Mouse (Mus musculus) forebrain, embryonic 14.5 days (tissue): ENCODE results near the gene Rbms1. TPM values are rescaled to one million over a fixed set of nuclear protein-coding genes. Genes with fewer than 3 reads are reported as not detected.
A peak's percentile ranks its signal among the peaks of the same experiment; 100 is the strongest.

ENCODE experiments used
- ATAC-seq: fragments of 200-750 bp; cut with Nextera tagmentation; 2 replicates; pipeline ENCODE4 v1.8.0; 2017; ENCODE audit warnings: mild to moderate bottlenecking, moderate library complexity
- DNase-seq: peaks from one replicate; pipeline ENCODE4 v3.0.0-alpha.2; 2015; ENCODE audit warnings: low spot score
- H3K27ac ChIP-seq: fragments of 300-500 bp; sonication (generic); 2 replicates; pipeline ENCODE4 v1.5.1; 2014; ENCODE audit warnings: low read depth, mild to moderate bottlenecking, control low read depth, low read length, moderate library complexity
- H3K27me3 ChIP-seq: fragments of 300-500 bp; sonication (generic); replicated peaks from 2 replicates; pipeline ENCODE4 v1.6.1; 2014; ENCODE audit warnings: low read length, control low read depth, mixed read lengths; ENCODE audit not compliant: control insufficient read depth, insufficient read depth
- H3K36me3 ChIP-seq: fragments of 300-500 bp; sonication (generic); 2 replicates; pipeline ENCODE4 v1.6.1; 2014; ENCODE audit warnings: low read length, control low read depth; ENCODE audit not compliant: control insufficient read depth, insufficient read depth
- H3K4me1 ChIP-seq: fragments of 300-500 bp; sonication (generic); 2 replicates; pipeline ENCODE4 v1.6.1; 2014; ENCODE audit warnings: antibody characterized with exemption, low read length, control low read depth; ENCODE audit not compliant: control insufficient read depth, insufficient read depth
- H3K4me2 ChIP-seq: fragments of 300-500 bp; sonication (generic); 2 replicates; pipeline ENCODE4 v1.6.1; 2014; ENCODE audit warnings: mild to moderate bottlenecking, control low read depth, low read length
- H3K4me3 ChIP-seq: fragments of 300-500 bp; sonication (generic); 2 replicates; pipeline ENCODE4 v1.5.1; 2014; ENCODE audit warnings: low read depth, low read length, control low read depth
- H3K9ac ChIP-seq: fragments of 300-500 bp; sonication (generic); 2 replicates; pipeline ENCODE4 v1.6.1; 2014; ENCODE audit warnings: mild to moderate bottlenecking, low read length, control low read depth, moderate library complexity
- H3K9me3 ChIP-seq: fragments of 300-500 bp; sonication (generic); replicated peaks from 2 replicates; pipeline ENCODE4 v1.6.1; 2016; ENCODE audit warnings: low read length, control low read depth, mixed read lengths; ENCODE audit not compliant: control insufficient read depth
- WGBS: fragments of 180-500 bp; shearing (Covaris S2); extraction: QIAGEN DNeasy Blood & Tissue Kit; methylation state at CpG from one replicate; pipeline ENCODE4 v1.1.7; 2014; 5-methylcytosine and 5-hydroxymethylcytosine counted together
- polyA plus RNA-seq: library from polyadenylated mRNA; unstranded; fragments of >200 nt; fragmentation: Nextera tagmentation; extraction: Ambion mirVana; gene quantifications from 2 replicates; pipeline ENCODE4 v1.2.1, GENCODE M21; 2014

The Rbms1 gene
- polyA plus RNA-seq, 1 experiment from 2014 or later: 20.0 TPM

DNA sequence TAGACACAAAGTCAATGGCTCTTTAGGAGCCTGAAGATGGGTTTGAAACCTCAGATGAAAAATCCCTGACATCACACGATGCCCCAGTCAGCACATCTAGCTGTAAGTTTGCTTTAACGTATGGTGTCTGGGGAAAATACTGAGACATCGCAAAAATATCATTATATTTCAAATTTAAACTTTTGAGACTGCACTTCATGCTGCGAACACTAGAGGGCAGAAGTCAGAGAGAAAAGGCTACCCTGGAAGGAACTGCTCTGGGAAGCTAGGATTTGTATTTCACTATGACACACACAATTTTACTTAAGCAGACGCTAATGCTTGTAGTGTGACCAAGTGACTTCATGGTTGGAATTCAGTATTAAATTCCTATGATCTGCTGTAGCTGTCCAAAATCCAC is 242.1 kb downstream of the Rbms1 start:
- 0 out of 2 replicates have a peak, but pooled peaks cover 9% of the 10 kb centered on the region for H3K27me3 ChIP-seq
- peak; percentile 59 for DNase-seq
- H3K27ac ChIP-seq: no peak overlapping the region
- ATAC-seq: no peak
- no peaks in the 10 kb centered on the region for H3K9me3 ChIP-seq
- H3K36me3 ChIP-seq: no peaks in the 10 kb centered on the region
- H3K4me2 ChIP-seq: no peak overlapping the region
- no peaks in the 10 kb centered on the region for H3K4me1 ChIP-seq
- WGBS: 27% methylated on average over 5 of the region's 5 CpGs
- H3K9ac ChIP-seq: no peak overlapping the region
- no peak overlapping the region for H3K4me3 ChIP-seq

DNA sequence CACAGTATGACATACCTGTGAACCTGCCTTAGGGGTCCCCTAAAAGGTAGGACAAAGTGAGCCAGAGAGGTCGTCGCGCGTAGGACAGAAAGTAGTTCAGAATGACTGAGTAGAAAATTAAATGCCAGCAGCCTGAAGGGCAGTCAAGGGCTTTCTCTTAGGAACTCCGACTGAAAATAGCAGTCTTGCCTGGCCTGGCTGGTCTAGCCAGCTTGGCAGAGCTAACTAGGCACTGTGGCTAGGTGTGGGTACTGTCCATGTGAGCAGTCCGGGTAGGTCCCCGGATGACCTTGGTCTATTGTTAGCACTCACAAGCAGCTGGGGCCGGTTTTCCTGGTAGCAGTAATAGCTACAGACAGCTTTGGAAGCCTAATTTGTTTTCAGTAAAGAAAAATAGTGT is 242.8 kb downstream of the Rbms1 start:
- no peak overlapping the region for H3K27ac ChIP-seq
- no peak for ATAC-seq
- H3K9me3 ChIP-seq: no peaks in the 10 kb centered on the region
- DNase-seq: no peak
- H3K4me2 ChIP-seq: no peak overlapping the region
- H3K27me3 ChIP-seq: 0 out of 2 replicates have a peak, but pooled peaks cover 9% of the 10 kb centered on the region
- peaks cover under 1% of the 10 kb centered on the region; the same call in 1 of the 2 replicates for H3K4me1 ChIP-seq
- no peak overlapping the region for H3K4me3 ChIP-seq
- H3K9ac ChIP-seq: no peak overlapping the region
- WGBS: 78% methylated on average over 8 of the region's 8 CpGs
- H3K36me3 ChIP-seq: no peaks in the 10 kb centered on the region

DNA sequence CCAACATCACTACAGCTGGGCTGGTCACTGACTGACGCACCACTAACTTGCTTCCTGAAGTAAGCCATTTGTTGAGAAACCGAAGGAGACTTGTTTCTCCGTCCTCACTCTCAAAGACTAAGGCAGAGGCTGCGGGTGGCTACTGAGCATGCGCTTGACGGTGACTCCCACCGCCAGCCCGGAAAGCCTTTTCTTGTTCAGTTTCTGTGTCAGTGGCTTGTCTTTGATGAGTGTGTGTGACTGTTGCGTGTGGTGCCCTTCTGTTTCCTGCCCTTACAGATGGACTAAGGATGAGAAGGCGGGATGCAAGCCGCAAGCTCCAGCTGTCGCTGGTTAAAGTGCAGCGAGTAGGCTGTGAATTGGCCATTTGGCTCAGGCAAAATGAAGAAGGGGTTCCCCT is 245.6 kb downstream of the Rbms1 start:
- H3K27me3 ChIP-seq: 0 out of 2 replicates have a peak, but pooled peaks cover 9% of the 10 kb centered on the region
- no peak overlapping the region for H3K4me2 ChIP-seq
- no peaks in the 10 kb centered on the region for H3K9me3 ChIP-seq
- H3K9ac ChIP-seq: no peak overlapping the region
- DNase-seq (peak; percentile 36), ATAC-seq (no peak)
- WGBS: 75% methylated on average over 13 of the region's 13 CpGs
- H3K36me3 ChIP-seq: no peaks in the 10 kb centered on the region
- no peak overlapping the region for H3K4me3 ChIP-seq
- H3K27ac ChIP-seq: no peak overlapping the region
- H3K4me1 ChIP-seq: peaks cover 20% of the 10 kb centered on the region

DNA sequence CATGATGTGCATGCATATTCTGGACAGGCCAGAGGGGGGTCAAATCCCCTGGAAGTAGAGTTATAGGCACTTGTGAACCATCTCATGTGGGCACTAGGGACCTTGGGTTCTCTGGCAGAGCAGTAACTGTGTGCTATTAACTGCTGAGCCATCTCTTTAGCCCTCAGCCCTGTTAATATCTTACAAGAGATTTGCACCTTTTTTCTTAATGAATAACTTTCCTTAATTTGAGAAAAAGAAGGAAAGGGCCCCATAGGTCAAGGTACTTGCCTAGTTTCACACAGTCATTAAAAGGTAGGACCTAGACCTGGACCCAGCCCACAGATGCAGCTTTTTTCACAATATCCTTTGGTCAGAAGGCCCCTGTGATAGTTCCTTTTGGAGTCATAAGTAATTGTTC is 246.4 kb downstream of the Rbms1 start:
- Histone ChIP-seq H3K27ac (no peak overlapping the region), H3K9ac (no peak overlapping the region), H3K9me3 (no peaks in the 10 kb centered on the region), H3K4me1 (peaks cover 20% of the 10 kb centered on the region), H3K27me3 (0 out of 2 replicates have a peak, but pooled peaks cover 9% of the 10 kb centered on the region), H3K36me3 (no peaks in the 10 kb centered on the region), H3K4me2 (no peak overlapping the region), H3K4me3 (no peak overlapping the region)
- DNase-seq: no peak
- no peak for ATAC-seq

DNA sequence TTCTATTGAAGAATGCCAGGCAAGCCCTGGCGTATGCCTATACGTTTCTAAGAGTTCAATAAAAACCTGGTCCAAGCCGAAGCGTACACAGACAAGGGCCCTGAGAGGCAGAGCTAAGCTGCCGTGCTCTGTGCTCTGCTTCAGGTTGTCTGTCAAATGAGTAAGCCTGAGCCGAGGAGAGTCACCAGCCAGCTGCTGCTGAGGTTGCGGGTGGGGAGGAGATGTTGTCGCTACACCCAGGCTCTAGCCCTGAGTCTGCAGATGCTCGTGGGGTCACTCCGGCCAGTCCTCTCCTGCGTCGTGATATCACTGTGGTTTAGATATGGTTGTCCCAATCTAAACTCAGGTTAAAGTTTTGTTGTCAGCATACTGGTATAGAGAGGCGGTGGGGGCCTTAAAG is 247.2 kb downstream of the Rbms1 start:
- Histone ChIP-seq H3K27me3 (0 out of 2 replicates have a peak, but pooled peaks cover 9% of the 10 kb centered on the region), H3K4me3 (no peak overlapping the region), H3K4me2 (no peak overlapping the region), H3K4me1 (peaks cover 20% of the 10 kb centered on the region), H3K27ac (no peak overlapping the region), H3K9me3 (no peaks in the 10 kb centered on the region), H3K9ac (no peak overlapping the region), H3K36me3 (no peaks in the 10 kb centered on the region)
- ATAC-seq (no peak), DNase-seq (no peak)
- 77% methylated on average over 13 of the region's 13 CpGs for WGBS

DNA sequence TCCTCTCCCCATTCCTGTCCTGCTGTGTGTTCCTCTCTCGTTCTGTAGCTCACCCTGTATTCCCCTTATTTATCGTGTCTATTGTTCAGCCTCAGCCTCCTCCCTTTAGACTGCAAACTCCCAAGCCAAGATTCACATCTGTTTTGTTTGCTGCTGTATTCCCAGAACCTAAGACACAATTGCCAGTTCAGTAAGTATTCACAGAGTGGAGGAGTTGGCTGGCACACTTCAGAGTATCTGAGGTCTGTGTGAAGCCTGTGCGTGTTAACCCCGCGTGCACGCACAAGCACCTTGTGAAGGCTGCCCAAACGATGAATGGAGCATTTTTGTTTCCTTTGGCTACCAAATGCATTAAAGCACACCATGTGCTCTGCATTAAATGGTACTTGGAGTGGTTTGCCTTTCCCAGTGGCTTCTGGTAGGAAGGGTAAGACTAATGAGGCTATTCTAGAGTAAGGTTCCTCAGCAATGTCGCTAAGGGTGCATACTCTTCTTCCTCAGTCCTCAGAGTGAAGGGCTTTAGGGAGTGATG is 248.0 kb downstream of the Rbms1 start:
- H3K4me3 ChIP-seq: no peak overlapping the region
- no peak overlapping the region for H3K4me2 ChIP-seq
- WGBS: 28% methylated on average over 8 of the region's 8 CpGs
- peaks cover 20% of the 10 kb centered on the region for H3K4me1 ChIP-seq
- no peaks in the 10 kb centered on the region for H3K9me3 ChIP-seq
- 0 out of 2 replicates have a peak, but pooled peaks cover 9% of the 10 kb centered on the region for H3K27me3 ChIP-seq
- H3K36me3 ChIP-seq: no peaks in the 10 kb centered on the region
- DNase-seq (peak; percentile 26), ATAC-seq (0 out of 2 replicates have a peak, but pooled peaks have one; percentile 15)
- H3K9ac ChIP-seq: no peak overlapping the region
- 0 out of 2 replicates have a peak overlapping the region, but pooled peaks have one; percentile 27 for H3K27ac ChIP-seq

DNA sequence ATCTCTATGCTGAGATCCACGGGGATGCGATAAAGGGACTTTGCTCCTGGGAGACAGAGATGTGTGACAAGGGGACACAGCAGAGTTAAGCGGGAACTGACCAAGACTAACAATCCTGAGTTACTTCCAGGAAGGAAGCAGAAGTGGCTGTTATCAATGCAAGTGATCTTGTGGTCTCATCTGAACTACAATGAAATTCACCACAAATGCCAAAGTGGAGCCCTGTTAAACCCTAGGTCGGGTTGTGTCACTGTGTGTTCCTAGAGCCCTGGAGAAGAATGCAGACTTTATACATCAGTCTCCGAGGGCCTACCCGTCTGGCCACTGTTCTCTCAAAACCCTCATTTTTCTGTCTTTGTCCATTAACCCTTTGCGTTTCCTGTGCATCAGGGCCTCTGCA is 248.5 kb downstream of the Rbms1 start:
- WGBS: 25% methylated on average over 7 of the region's 7 CpGs
- no peak overlapping the region; the same call in 1 of the 2 replicates for H3K4me2 ChIP-seq
- H3K4me1 ChIP-seq: peaks cover 20% of the 10 kb centered on the region
- H3K36me3 ChIP-seq: no peaks in the 10 kb centered on the region
- H3K4me3 ChIP-seq: no peak overlapping the region
- peak; percentile 19 for DNase-seq
- H3K27ac ChIP-seq: peak overlapping the region; percentile 27; the same call in 1 of the 2 replicates
- no peaks in the 10 kb centered on the region for H3K9me3 ChIP-seq
- H3K9ac ChIP-seq: no peak overlapping the region
- ATAC-seq: no peak
- H3K27me3 ChIP-seq: 0 out of 2 replicates have a peak, but pooled peaks cover 9% of the 10 kb centered on the region

DNA sequence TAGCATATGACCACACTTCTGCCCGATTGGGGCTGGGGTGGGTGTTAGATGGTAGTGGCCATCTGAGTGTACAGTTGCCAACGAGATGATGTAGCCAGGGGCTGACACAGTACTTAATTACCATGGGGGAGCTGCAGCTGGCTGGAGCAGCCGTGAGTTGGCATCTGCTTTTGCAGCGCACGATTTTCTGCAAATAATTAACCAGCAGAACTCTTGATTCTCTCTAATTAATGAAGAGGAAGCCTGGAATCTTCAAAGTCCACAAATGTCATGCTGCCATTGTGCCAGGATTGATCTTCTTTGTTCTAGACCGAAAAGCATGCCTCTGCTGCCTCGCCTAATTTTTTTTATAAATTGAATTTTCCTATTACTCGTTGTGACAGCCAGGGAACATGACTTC is 249.1 kb downstream of the Rbms1 start:
- ATAC-seq (peak; percentile 86), DNase-seq (peak; percentile 84)
- Histone ChIP-seq H3K9ac (no peak overlapping the region), H3K27ac (peak overlapping the region; percentile 39; the same call in 1 of the 2 replicates), H3K4me2 (0 out of 2 replicates have a peak overlapping the region, but pooled peaks have one; percentile 28), H3K4me3 (no peak overlapping the region), H3K9me3 (no peaks in the 10 kb centered on the region), H3K27me3 (0 out of 2 replicates have a peak, but pooled peaks cover 7% of the 10 kb centered on the region), H3K36me3 (no peaks in the 10 kb centered on the region), H3K4me1 (peaks cover 20% of the 10 kb centered on the region)
- WGBS: 4% methylated on average over 8 of the region's 8 CpGs

DNA sequence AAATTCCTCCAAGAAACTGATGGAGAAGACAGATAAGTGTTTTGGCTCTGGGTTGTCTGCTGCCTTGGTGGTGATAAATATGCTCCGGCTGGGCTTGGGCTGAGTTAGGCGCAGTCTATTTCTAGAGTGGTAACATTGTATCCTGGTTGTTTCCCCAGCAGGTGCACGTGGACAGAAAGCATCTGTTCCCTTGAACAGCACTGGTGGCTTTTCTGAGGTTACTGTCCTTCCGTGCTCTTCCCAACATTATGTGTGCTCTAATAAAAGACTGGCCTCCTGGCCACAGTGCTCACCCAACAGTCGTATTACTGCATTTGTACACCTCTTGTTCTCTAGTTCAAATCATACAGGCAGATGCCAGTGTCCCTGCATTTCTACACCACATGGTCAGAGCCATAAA is 250.1 kb downstream of the Rbms1 start:
- Histone ChIP-seq H3K36me3 (no peaks in the 10 kb centered on the region), H3K4me2 (no peak overlapping the region), H3K9me3 (no peaks in the 10 kb centered on the region), H3K4me3 (no peak overlapping the region), H3K9ac (no peak overlapping the region), H3K27me3 (0 out of 2 replicates have a peak, but pooled peaks cover 6% of the 10 kb centered on the region), H3K27ac (no peak overlapping the region), H3K4me1 (peaks cover 20% of the 10 kb centered on the region)
- 84% methylated on average over 5 of the region's 5 CpGs for WGBS
- DNase-seq (no peak), ATAC-seq (no peak)
